Mouse (Mus musculus) lung, postnatal 0 days (tissue): ENCODE measurements at regions not wholly inside any gene's neighbourhood (a gene's known extent, or its start where the extent isn't known, plus 50 kb on each side); places are given as distances from the start of the nearest gene placed in this dataset.

Source experiments
- CTCF ChIP-seq: IDR thresholded peaks from 2 replicates; pipeline ENCODE4 v1.5.1; 2016; ENCODE audit warnings: antibody characterized with exemption, mild to moderate bottlenecking
- EP300 ChIP-seq: IDR thresholded peaks from 2 replicates; pipeline ENCODE4 v1.6.1; 2016; ENCODE audit warnings: antibody characterized with exemption, mild to moderate bottlenecking, control low read depth

- no peak for TF ChIP-seq CTCF
- TF ChIP-seq EP300 = no peak
Observed at GRCm38 (mm10) chr3:129470088-129470487, 62.1 kb upstream of the Elovl6 start.
